Mouse (Mus musculus): ENCODE results near the gene Cbx5. TPM values are rescaled to one million over a fixed set of nuclear protein-coding genes. Genes with fewer than 3 reads are reported as not detected.

Cbx5 gene
- total and polyA plus RNA-seq, 3 experiments: 94.9 to 171 (median 128) TPM

GRCm38 (mm10) chr15:103171276-103171675 is 68.3 kb downstream of the Cbx5 start:
- H3K36me3 ChIP-seq (replicated peaks in 1 of 2; ENCODE audit: control insufficient read depth in 1 of 2, insufficient read depth in 1 of 2, low read length in 1 of 2): no peaks in the 10 kb centered on the region
- peaks cover 2 to 23% of the 10 kb centered on the region in 2 experiments; a peak in 3 of 4 replicates for H3K4me1 ChIP-seq (ENCODE audit: control insufficient read depth in 1 of 2, insufficient read depth in 2 of 2)
- peaks cover 97% of the 10 kb centered on the region for H3K27me3 ChIP-seq (replicated peaks)
- no peak overlapping the region for H3K9ac ChIP-seq (ENCODE audit: insufficient read depth, low read depth)
- dilution Hi-C loops (cut with MboI; ENCODE audit: extremely low pct_ligation_motif_present, extremely low pct_unique_long_range_greater_than_20kb, low sequenced_read_pairs) (loop anchor here (10.0 kb wide), 1 partner anchor 176 kb away; the partner anchor contains the start of genes Hoxc6 and Hoxc8), in situ Hi-C loops (cut with MboI; ENCODE audit: low pct_ligation_motif_present, low pct_unique_long_range_greater_than_20kb, low sequenced_read_pairs) (loop anchor here (5.0 to 25.0 kb wide), 3 partner anchors 156 to 434 kb away; partner anchors contain the start of gene Hoxc4)
- TF ChIP-seq PAX5 (IDR thresholded peaks at IDR 0.05; ENCODE audit: low read length): no peak
- TF ChIP-seq RAD21 (IDR thresholded peaks at IDR 0.05; ENCODE audit: low read depth, low read length): no peak
- no peak for TF ChIP-seq UBTF (IDR thresholded peaks at IDR 0.05; ENCODE audit: low read depth, low read length)
- no peak for TF ChIP-seq POLR2AphosphoS2 (IDR thresholded peaks at IDR 0.05; ENCODE audit: low read depth, low read length)
- H3K79me2 ChIP-seq (replicated peaks; ENCODE audit: control insufficient read depth, extremely low read depth, insufficient read depth, poor library complexity, severe bottlenecking): no peaks in the 10 kb centered on the region
- H3K4me2 ChIP-seq (ENCODE audit: insufficient read depth, low read depth, poor library complexity, severe bottlenecking): no peak overlapping the region
- no peak overlapping the region for H3K4me3 ChIP-seq (replicated peaks in 1 of 3; ENCODE audit: low read depth in 2 of 3, low read length in 2 of 3, poor library complexity in 1 of 3)
- no peak for DNase-seq (ENCODE audit: extremely low read depth)
- H3K27ac ChIP-seq (ENCODE audit: insufficient read depth, low read depth): no peak overlapping the region
- H3K9me3 ChIP-seq (replicated peaks; ENCODE audit: low read length): peaks cover 6% of the 10 kb centered on the region

- in situ Hi-C loops (cut with MboI; ENCODE audit: low pct_ligation_motif_present, low pct_unique_long_range_greater_than_20kb, low sequenced_read_pairs): loop anchor here (5.0 to 25.0 kb wide), 3 partner anchors 155 to 433 kb away; partner anchors contain the start of gene Hoxc4
- Histone ChIP-seq H3K4me1 (ENCODE audit: control insufficient read depth in 1 of 2, insufficient read depth in 2 of 2) (peaks cover 2 to 31% of the 10 kb centered on the region in 2 experiments; a peak in 3 of 4 replicates), H3K36me3 (replicated peaks in 1 of 2; ENCODE audit: control insufficient read depth in 1 of 2, insufficient read depth in 1 of 2, low read length in 1 of 2) (no peaks in the 10 kb centered on the region), H3K4me3 (replicated peaks in 1 of 3; ENCODE audit: low read depth in 2 of 3, low read length in 2 of 3, poor library complexity in 1 of 3) (no peak overlapping the region), H3K79me2 (replicated peaks; ENCODE audit: control insufficient read depth, extremely low read depth, insufficient read depth, poor library complexity, severe bottlenecking) (no peaks in the 10 kb centered on the region), H3K4me2 (ENCODE audit: insufficient read depth, low read depth, poor library complexity, severe bottlenecking) (no peak overlapping the region), H3K9me3 (replicated peaks; ENCODE audit: low read length) (peaks cover 6% of the 10 kb centered on the region), H3K9ac (ENCODE audit: insufficient read depth, low read depth) (no peak overlapping the region), H3K27ac (ENCODE audit: insufficient read depth, low read depth) (no peak overlapping the region), H3K27me3 (replicated peaks) (peaks cover 95% of the 10 kb centered on the region)
- TF ChIP-seq NELFE (IDR thresholded peaks at IDR 0.05; ENCODE audit: low read depth, low read length) (no peak), USF1 (IDR thresholded peaks at IDR 0.05; ENCODE audit: low read depth, low read length) (no peak), PAX5 (IDR thresholded peaks at IDR 0.05; ENCODE audit: low read length) (no peak)
- dilution Hi-C loops (cut with MboI; ENCODE audit: extremely low pct_ligation_motif_present, extremely low pct_unique_long_range_greater_than_20kb, low sequenced_read_pairs): loop anchor here (10.0 kb wide), 1 partner anchor 175 kb away; the partner anchor contains the start of genes Hoxc6 and Hoxc8
- no peak for DNase-seq (ENCODE audit: extremely low read depth)
These were observed 69.3 kb downstream of the Cbx5 start for GRCm38 (mm10) chr15:103170316-103170679.

GRCm38 (mm10) chr15:103169612-103170315 is 69.9 kb downstream of the Cbx5 start:
- DNase-seq (ENCODE audit: extremely low read depth): no peak
- H3K27ac ChIP-seq (ENCODE audit: insufficient read depth, low read depth): no peak overlapping the region
- dilution Hi-C loops (cut with MboI; ENCODE audit: extremely low pct_ligation_motif_present, extremely low pct_unique_long_range_greater_than_20kb, low sequenced_read_pairs): loop anchor here (10.0 kb wide), 1 partner anchor 175 kb away; the partner anchor contains the start of genes Hoxc6 and Hoxc8
- H3K4me3 ChIP-seq (replicated peaks in 1 of 3; ENCODE audit: low read depth in 2 of 3, low read length in 2 of 3, poor library complexity in 1 of 3): no peak overlapping the region
- peaks cover 2 to 36% of the 10 kb centered on the region in 2 experiments; a peak in 3 of 4 replicates for H3K4me1 ChIP-seq (ENCODE audit: control insufficient read depth in 1 of 2, insufficient read depth in 2 of 2)
- H3K4me2 ChIP-seq (ENCODE audit: insufficient read depth, low read depth, poor library complexity, severe bottlenecking): peak overlapping the region; percentile 86; the same call in 1 of the 2 replicates
- no peaks in the 10 kb centered on the region for H3K79me2 ChIP-seq (replicated peaks; ENCODE audit: control insufficient read depth, extremely low read depth, insufficient read depth, poor library complexity, severe bottlenecking)
- H3K36me3 ChIP-seq (replicated peaks in 1 of 2; ENCODE audit: control insufficient read depth in 1 of 2, insufficient read depth in 1 of 2, low read length in 1 of 2): no peaks in the 10 kb centered on the region
- no peak for TF ChIP-seq SIN3A (IDR thresholded peaks at IDR 0.05; ENCODE audit: low read length)
- in situ Hi-C loops (cut with MboI; ENCODE audit: low pct_ligation_motif_present, low pct_unique_long_range_greater_than_20kb, low sequenced_read_pairs): loop anchor here (5.0 to 25.0 kb wide), 3 partner anchors 155 to 432 kb away; partner anchors contain the start of gene Hoxc4
- no peak overlapping the region for H3K9ac ChIP-seq (ENCODE audit: insufficient read depth, low read depth)
- peaks cover 91% of the 10 kb centered on the region for H3K27me3 ChIP-seq (replicated peaks)
- peaks cover 6% of the 10 kb centered on the region for H3K9me3 ChIP-seq (replicated peaks; ENCODE audit: low read length)

All from CH12.LX (cell line).